Mouse (Mus musculus) gastrocnemius, adult 2 months (tissue): ENCODE data around the gene Prkcq. TPM values are rescaled to one million over a fixed set of nuclear protein-coding genes. Genes with fewer than 3 reads are reported as not detected.

ENCODE experiments used
- DNase-seq: peaks from one replicate; pipeline ENCODE4 v3.0.0; 2022
- H3K27ac ChIP-seq: fragments of 200-600 bp; 2 replicates; pipeline ENCODE4 v1.8.1; 2022; ENCODE audit warnings: mild to moderate bottlenecking
- H3K4me3 ChIP-seq: fragments of 200-600 bp; 2 replicates; pipeline ENCODE4 v1.8.1; 2022; ENCODE audit warnings: mild to moderate bottlenecking, moderate library complexity
- CTCF ChIP-seq: fragments of 200-600 bp; IDR thresholded peaks from 2 replicates; pipeline ENCODE4 v1.8.1; 2022; ENCODE audit warnings: antibody characterized with exemption, mild to moderate bottlenecking, moderate library complexity
- intact Hi-C: fragments of 180-260 bp; cut with DNase I; formaldehyde crosslinking; loops from one replicate; pipeline ENCODE4 v1.15.1; 2025
- long read RNA-seq, 2 experiments: library from polyadenylated mRNA; stranded (forward); transcript quantifications; one replicate each; pipeline ENCODE4 v2.0.0; 2021
- total RNA-seq, 2 experiments: library from RNA; stranded (reverse); gene quantifications; 2 replicates each; pipeline ENCODE4 v1.2.3; 2021

Prkcq gene
- total RNA-seq, result 10 to 100 TPM; 75.5 to 85.1 TPM
- long read RNA-seq, experiment 1, transcript Prkcq-201 (18 exons, 3,583 nt), result major isoform, 52 of 72 reads
- long read RNA-seq, experiment 1, partial matches to known transcripts, result 7 of 72 reads
- long read RNA-seq, experiment 1, other reads (novel, unspliced or antisense), result 12 of 72 reads
- long read RNA-seq, experiment 2, transcript Prkcq-201 (18 exons, 3,583 nt), result major isoform, 73 of 88 reads
- long read RNA-seq, experiment 2, partial matches to known transcripts, result 5 of 88 reads
- long read RNA-seq, experiment 2, other reads (novel, unspliced or antisense), result 10 of 88 reads

- peak; percentile 54 for TF ChIP-seq CTCF
- peak; percentile 90 for DNase-seq
- H3K27ac ChIP-seq, result peak within 1 kb of the TSS; percentile 96
- H3K4me3 ChIP-seq, result peak within 1 kb of the TSS; percentile 84
- intact Hi-C loops, result loop anchor here (2.0 to 10.0 kb wide), 6 partner anchors 40 to 353 kb away; no protein-coding TSS in a partner anchor
Measured at GRCm38 (mm10) chr2:11171754-11172501, at the start of gene Prkcq. Prkcq (plus strand) TSS chr2:11172108.

- H3K27ac ChIP-seq, result peak overlapping the region; percentile 83
- no peak for TF ChIP-seq CTCF
- DNase-seq, result peak; percentile 82
- peak overlapping the region; percentile 41 for H3K4me3 ChIP-seq
- intact Hi-C loops, result loop anchor here (5.0 kb wide), 1 partner anchor 41 kb away; the partner anchor contains the start of gene Prkcq
Measured at GRCm38 (mm10) chr2:11130881-11131280, 41.0 kb upstream of the Prkcq start.

- TF ChIP-seq CTCF, result no peak
- DNase-seq, result no peak
- Histone ChIP-seq H3K27ac (no peak overlapping the region), H3K4me3 (no peak overlapping the region)
- intact Hi-C loops, result no loop called here
Measured at GRCm38 (mm10) chr2:11135718-11136117, 36.2 kb upstream of the Prkcq start.

GRCm38 (mm10) chr2:11138076-11138475 is 33.8 kb upstream of the Prkcq start:
- no peak for DNase-seq
- no peak for TF ChIP-seq CTCF
- no peak overlapping the region for H3K4me3 ChIP-seq
- H3K27ac ChIP-seq, result no peak overlapping the region
- intact Hi-C loops, result no loop called here

GRCm38 (mm10) chr2:11139518-11140152 is 32.3 kb upstream of the Prkcq start:
- no peak overlapping the region for H3K4me3 ChIP-seq
- no peak for TF ChIP-seq CTCF
- intact Hi-C loops, result no loop called here
- no peak for DNase-seq
- no peak overlapping the region for H3K27ac ChIP-seq

GRCm38 (mm10) chr2:11140385-11140784 is 31.5 kb upstream of the Prkcq start:
- Histone ChIP-seq H3K4me3 (no peak overlapping the region), H3K27ac (no peak overlapping the region)
- TF ChIP-seq CTCF, result no peak
- DNase-seq, result no peak
- intact Hi-C loops, result no loop called here

GRCm38 (mm10) chr2:11149091-11149490 is 22.8 kb upstream of the Prkcq start:
- intact Hi-C loops, result no loop called here
- Histone ChIP-seq H3K27ac (no peak overlapping the region), H3K4me3 (no peak overlapping the region)
- TF ChIP-seq CTCF, result no peak
- DNase-seq, result no peak

- no peak for DNase-seq
Measured at GRCm38 (mm10) chr2:11150975-11151374, 20.9 kb upstream of the Prkcq start.

GRCm38 (mm10) chr2:11151655-11152323 is 20.1 kb upstream of the Prkcq start:
- TF ChIP-seq CTCF, result no peak
- no peak overlapping the region for H3K27ac ChIP-seq
- intact Hi-C loops, result no loop called here
- no peak for DNase-seq
- no peak overlapping the region for H3K4me3 ChIP-seq

More at GRCm38 (mm10) chr2:11150975-11151374, 20.9 kb upstream of the Prkcq start:
- Histone ChIP-seq H3K4me3 (no peak overlapping the region), H3K27ac (no peak overlapping the region)
- intact Hi-C loops, result no loop called here
- TF ChIP-seq CTCF, result no peak

GRCm38 (mm10) chr2:11159641-11160040 is 12.3 kb upstream of the Prkcq start:
- intact Hi-C loops, result no loop called here
- no peak overlapping the region for H3K4me3 ChIP-seq
- no peak overlapping the region for H3K27ac ChIP-seq
- no peak for DNase-seq
- TF ChIP-seq CTCF, result no peak

- no peak overlapping the region for H3K4me3 ChIP-seq
- TF ChIP-seq CTCF, result no peak
- no peak for DNase-seq
- H3K27ac ChIP-seq, result no peak overlapping the region
- intact Hi-C loops, result no loop called here
Measured at GRCm38 (mm10) chr2:11160696-11161095, 11.2 kb upstream of the Prkcq start.

GRCm38 (mm10) chr2:11161336-11161735 is 10.6 kb upstream of the Prkcq start:
- no peak overlapping the region for H3K4me3 ChIP-seq
- H3K27ac ChIP-seq, result no peak overlapping the region
- TF ChIP-seq CTCF, result peak; percentile 38
- no peak for DNase-seq
- intact Hi-C loops, result no loop called here
